Mouse (Mus musculus): ENCODE data around the gene Timm23. TPM values are rescaled to one million over a fixed set of nuclear protein-coding genes. Genes with fewer than 3 reads are reported as not detected.
"Not testable (repeated sequence)": the region's sequence is repeated elsewhere in the genome, so short reads cannot be mapped to it uniquely, and the experiment has no call there.

Gene Timm23
- polyA plus RNA-seq, 1 experiment from 2014 or later, result 279 TPM

- WGBS, result 87% methylated on average over 6 of the region's 6 CpGs
- H3K4me2 ChIP-seq, result no peak overlapping the region
- H3K27me3 ChIP-seq, result no peaks in the 10 kb centered on the region
- H3K36me3 ChIP-seq, result peaks cover 51% of the 10 kb centered on the region
- H3K9me3 ChIP-seq, result no peaks in the 10 kb centered on the region
- no peak overlapping the region for H3K4me3 ChIP-seq
- H3K27ac ChIP-seq, result no peak overlapping the region
- H3K9ac ChIP-seq, result no peak overlapping the region
- no peaks in the 10 kb centered on the region for H3K4me1 ChIP-seq
- no peak for ATAC-seq (ENCODE audit: insufficient number of reproducible peaks, insufficient read depth, low FRiP score, low TSS enrichment, low read depth)
Observed at GRCm38 (mm10) chr14:32180861-32181260, 20.8 kb downstream of the Timm23 start.

GRCm38 (mm10) chr14:32179393-32180195, 22.1 kb downstream of the Timm23 start:
- H3K9me3 ChIP-seq, result no peaks in the 10 kb centered on the region

GRCm38 (mm10) chr14:32176590-32176989, 25.1 kb downstream of the Timm23 start:
- WGBS, result 87% methylated on average over 5 of the region's 5 CpGs
- not testable (repeated sequence) for H3K4me1 ChIP-seq; H3K27me3 ChIP-seq; H3K4me3 ChIP-seq; H3K27ac ChIP-seq; H3K9ac ChIP-seq; ATAC-seq (ENCODE audit: insufficient number of reproducible peaks, insufficient read depth, low FRiP score, low TSS enrichment, low read depth); H3K4me2 ChIP-seq; H3K9me3 ChIP-seq
- H3K36me3 ChIP-seq, result peaks cover 50% of the 10 kb centered on the region

More at GRCm38 (mm10) chr14:32179393-32180195, 22.1 kb downstream of the Timm23 start:
- 91% methylated on average over 10 of the region's 10 CpGs for WGBS
- Histone ChIP-seq H3K27me3 (no peaks in the 10 kb centered on the region), H3K4me2 (no peak overlapping the region), H3K36me3 (peaks cover 53% of the 10 kb centered on the region), H3K9ac (no peak overlapping the region), H3K4me3 (no peak overlapping the region), H3K4me1 (no peaks in the 10 kb centered on the region), H3K27ac (no peak overlapping the region)
- no peak for ATAC-seq (ENCODE audit: insufficient number of reproducible peaks, insufficient read depth, low FRiP score, low TSS enrichment, low read depth)

- Histone ChIP-seq H3K9me3 (no peaks in the 10 kb centered on the region), H3K4me2 (no peak overlapping the region), H3K4me3 (no peak overlapping the region), H3K27me3 (no peaks in the 10 kb centered on the region), H3K27ac (no peak overlapping the region), H3K9ac (no peak overlapping the region), H3K4me1 (no peaks in the 10 kb centered on the region), H3K36me3 (peaks cover 46% of the 10 kb centered on the region)
- ATAC-seq (ENCODE audit: insufficient number of reproducible peaks, insufficient read depth, low FRiP score, low TSS enrichment, low read depth), result no peak
- whole genome bisulfite sequencing, result 89% methylated on average over 2 of the region's 2 CpGs
Observed at GRCm38 (mm10) chr14:32175310-32175709, 26.4 kb downstream of the Timm23 start.

GRCm38 (mm10) chr14:32170137-32170536, 31.6 kb downstream of the Timm23 start:
- H3K4me3 ChIP-seq, result no peak overlapping the region
- ATAC-seq (ENCODE audit: insufficient number of reproducible peaks, insufficient read depth, low FRiP score, low TSS enrichment, low read depth), result no peak
- no peak overlapping the region for H3K27ac ChIP-seq
- no peak overlapping the region for H3K4me2 ChIP-seq
- H3K9me3 ChIP-seq, result no peaks in the 10 kb centered on the region
- WGBS, result 81% methylated on average over 4 of the region's 4 CpGs
- H3K27me3 ChIP-seq, result no peaks in the 10 kb centered on the region
- no peak overlapping the region for H3K9ac ChIP-seq
- H3K36me3 ChIP-seq, result peaks cover 25% of the 10 kb centered on the region
- H3K4me1 ChIP-seq, result peaks cover 11% of the 10 kb centered on the region

- no peaks in the 10 kb centered on the region for H3K27me3 ChIP-seq
- WGBS, result 78% methylated on average over 3 of the region's 3 CpGs
- no peak for ATAC-seq (ENCODE audit: insufficient number of reproducible peaks, insufficient read depth, low FRiP score, low TSS enrichment, low read depth)
Observed at GRCm38 (mm10) chr14:32168653-32169231, 33.0 kb downstream of the Timm23 start.

GRCm38 (mm10) chr14:32167326-32167725, 34.4 kb downstream of the Timm23 start:
- Histone ChIP-seq H3K36me3 (0 out of 2 replicates have a peak, but pooled peaks cover 6% of the 10 kb centered on the region), H3K9ac (no peak overlapping the region), H3K27ac (no peak overlapping the region), H3K9me3 (no peaks in the 10 kb centered on the region), H3K4me2 (no peak overlapping the region), H3K4me1 (peaks cover 17% of the 10 kb centered on the region), H3K4me3 (no peak overlapping the region), H3K27me3 (no peaks in the 10 kb centered on the region)
- no peak for ATAC-seq (ENCODE audit: insufficient number of reproducible peaks, insufficient read depth, low FRiP score, low TSS enrichment, low read depth)
- 83% methylated on average over 5 of the region's 5 CpGs for WGBS

More at GRCm38 (mm10) chr14:32168653-32169231, 33.0 kb downstream of the Timm23 start:
- no peak overlapping the region for H3K4me2 ChIP-seq
- peaks cover 17% of the 10 kb centered on the region for H3K4me1 ChIP-seq
- no peak overlapping the region for H3K27ac ChIP-seq
- no peak overlapping the region for H3K9ac ChIP-seq
- H3K9me3 ChIP-seq, result no peaks in the 10 kb centered on the region
- no peak overlapping the region for H3K4me3 ChIP-seq
- H3K36me3 ChIP-seq, result peaks cover 16% of the 10 kb centered on the region

GRCm38 (mm10) chr14:32166840-32167239, 34.9 kb downstream of the Timm23 start:
- Histone ChIP-seq H3K4me3 (no peak overlapping the region), H3K27ac (no peak overlapping the region), H3K27me3 (no peaks in the 10 kb centered on the region), H3K4me1 (peaks cover 17% of the 10 kb centered on the region), H3K4me2 (0 out of 2 replicates have a peak overlapping the region, but pooled peaks have one; percentile 86), H3K36me3 (0 out of 2 replicates have a peak, but pooled peaks cover 6% of the 10 kb centered on the region), H3K9me3 (no peaks in the 10 kb centered on the region), H3K9ac (no peak overlapping the region)
- WGBS, result 82% methylated on average over 1 of the region's 1 CpGs
- ATAC-seq (ENCODE audit: insufficient number of reproducible peaks, insufficient read depth, low FRiP score, low TSS enrichment, low read depth), result no peak

- Histone ChIP-seq H3K27me3 (no peaks in the 10 kb centered on the region), H3K4me3 (peak overlapping the region; percentile 49; the same call in 1 of the 2 replicates), H3K4me2 (peak overlapping the region; percentile 86), H3K9ac (no peak overlapping the region), H3K36me3 (0 out of 2 replicates have a peak, but pooled peaks cover 4% of the 10 kb centered on the region), H3K9me3 (no peaks in the 10 kb centered on the region), H3K4me1 (peaks cover 19% of the 10 kb centered on the region), H3K27ac (no peak overlapping the region)
- WGBS, result 64% methylated on average over 2 of the region's 2 CpGs
- ATAC-seq (ENCODE audit: insufficient number of reproducible peaks, insufficient read depth, low FRiP score, low TSS enrichment, low read depth), result no peak
Observed at GRCm38 (mm10) chr14:32166062-32166441, 35.6 kb downstream of the Timm23 start.

- H3K27ac ChIP-seq, result peak overlapping the region; percentile 41
- peaks cover 25% of the 10 kb centered on the region for H3K4me1 ChIP-seq
- ATAC-seq (ENCODE audit: insufficient number of reproducible peaks, insufficient read depth, low FRiP score, low TSS enrichment, low read depth), result peak; percentile 56; the same call in 1 of the 2 replicates
- no peaks in the 10 kb centered on the region for H3K36me3 ChIP-seq
- no peaks in the 10 kb centered on the region for H3K9me3 ChIP-seq
- under 1% methylated on average over 42 of the region's 42 CpGs for whole genome bisulfite sequencing
- H3K27me3 ChIP-seq, result no peaks in the 10 kb centered on the region
- peak overlapping the region; percentile 49 for H3K4me3 ChIP-seq
- H3K4me2 ChIP-seq, result peak overlapping the region; percentile 86
- peak overlapping the region; percentile 70 for H3K9ac ChIP-seq
Observed at GRCm38 (mm10) chr14:32165278-32166061, 36.2 kb downstream of the Timm23 start.
